Mouse (Mus musculus): ENCODE measurements around the gene Samd15. TPM values are rescaled to one million over a fixed set of nuclear protein-coding genes. Genes with fewer than 3 reads are reported as not detected.

Gene Samd15
- total RNA-seq, 2 experiments from 2014 or later = not detected

- intact Hi-C loops (cut with DNase I) = no loop called here
- no peak for DNase-seq
Measured at GRCm38 (mm10) chr12:87229633-87230032, 30.1 kb downstream of the Samd15 start.

GRCm38 (mm10) chr12:87230379-87230895 lies 30.9 kb downstream of the Samd15 start:
- DNase-seq = no peak
- intact Hi-C loops (cut with DNase I) = no loop called here

- DNase-seq = no peak
- intact Hi-C loops (cut with DNase I) = no loop called here
Measured at GRCm38 (mm10) chr12:87236882-87237483, 37.5 kb downstream of the Samd15 start.

GRCm38 (mm10) chr12:87238632-87239031 lies 39.1 kb downstream of the Samd15 start, which contains the start of gene Noxred1:
Gene Noxred1, minus strand, starts transcription at chr12:87238732.
- intact Hi-C loops (cut with DNase I) = no loop called here
- DNase-seq = no peak

GRCm38 (mm10) chr12:87250161-87250560 lies 50.6 kb downstream of the Samd15 start:
- no peak for DNase-seq
- intact Hi-C loops (cut with DNase I) = no loop called here

DNA sequence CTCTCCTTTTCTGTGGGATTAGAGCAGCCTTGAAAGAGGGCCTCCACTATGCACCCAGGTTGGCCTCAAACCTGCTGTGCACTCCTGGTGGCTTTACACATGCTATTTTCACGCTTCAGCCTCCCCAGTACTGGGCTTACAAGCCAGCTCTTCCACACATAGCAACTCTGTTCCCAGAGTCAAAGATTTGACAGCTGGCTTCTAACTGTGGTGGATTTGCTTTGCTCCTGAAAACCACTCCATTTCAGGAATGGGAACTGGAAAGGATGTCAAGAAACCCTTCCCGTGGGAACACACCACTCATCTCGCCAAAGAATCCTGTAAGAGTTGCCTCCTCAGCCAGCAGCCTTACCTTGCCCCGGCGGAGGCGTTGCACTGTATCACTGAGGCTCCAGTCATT lies 54.4 kb downstream of the Samd15 start:
- DNase-seq = no peak
- intact Hi-C loops (cut with DNase I) = no loop called here

DNA sequence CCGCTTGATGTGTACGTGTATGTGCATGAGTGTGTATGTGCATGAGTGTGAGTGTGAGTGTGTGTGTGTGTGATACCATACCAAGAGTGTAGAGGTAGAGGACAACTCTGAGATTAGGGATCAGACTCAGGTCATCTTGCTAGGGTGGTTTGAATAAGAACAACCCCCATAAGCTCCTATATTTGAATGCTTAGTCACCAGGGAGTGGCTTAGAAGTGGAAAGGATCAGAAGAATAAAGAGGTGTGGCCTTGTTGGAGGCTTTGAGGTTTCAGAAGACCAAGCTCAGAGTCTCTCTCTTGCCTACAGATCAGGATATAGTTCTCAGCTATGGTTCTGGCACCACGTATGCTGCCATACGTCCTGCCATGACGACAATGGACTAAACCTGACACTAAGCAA lies 57.1 kb downstream of the Samd15 start:
- no peak for DNase-seq
- intact Hi-C loops (cut with DNase I) = no loop called here

DNA sequence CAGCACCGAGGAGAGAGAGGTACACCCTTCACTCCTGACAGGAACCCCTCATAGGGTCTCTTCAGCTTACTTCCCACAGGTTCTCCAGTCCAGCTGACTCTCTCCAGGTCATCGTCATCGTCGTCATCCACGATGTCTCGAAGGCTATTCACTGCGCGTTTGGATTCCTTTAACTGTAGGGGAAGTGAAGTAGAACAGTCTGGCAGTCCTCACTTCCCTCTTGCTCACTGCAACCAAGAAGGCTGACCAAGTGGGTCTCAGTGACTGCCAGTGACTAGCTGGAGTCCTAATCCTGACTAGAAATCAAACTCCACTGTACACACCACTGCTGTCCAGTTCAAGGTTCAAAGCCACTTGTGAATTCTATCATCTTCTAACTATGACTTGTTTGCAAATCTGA lies 61.0 kb downstream of the Samd15 start:
- no peak for DNase-seq
- intact Hi-C loops (cut with DNase I) = no loop called here

Other genes with a start within 250 kb of the Samd15 start
- gene Zdhhc22, start 209.3 kb upstream of the Samd15 start, total RNA-seq (2021) = not detected
- under 1 TPM in 1 of 2 experiments, not detected in 1; 0.25 TPM for gene Tmem63c, start 178.4 kb upstream of the Samd15 start, total RNA-seq (2021)
- not detected for gene Ngb, start 97.2 kb upstream of the Samd15 start, total RNA-seq (2021)
- gene Gstz1, start 52.6 kb upstream of the Samd15 start, total RNA-seq (2021) = 10 to 100 TPM; 47.6 TPM
- 10 to 100 TPM; 10.3 to 10.9 TPM for gene Pomt2, start 51.8 kb upstream of the Samd15 start, total RNA-seq (2021)
- gene Tmed8, start 731 bp downstream of the Samd15 start, total RNA-seq (2021) = 1 to 10 TPM; 5.1 to 5.9 TPM
- gene Noxred1, start 39.0 kb downstream of the Samd15 start, total RNA-seq (2021) = under 1 TPM; 0.49 to 1.00 TPM
- gene Vipas39, start 66.5 kb downstream of the Samd15 start, total RNA-seq (2021) = 10 to 100 TPM; 21.2 to 24.5 TPM
- 100 to 1,000 TPM; 120 to 147 TPM for gene Ahsa1, start 66.8 kb downstream of the Samd15 start, total RNA-seq (2021)
- not detected for gene Ism2, start 100.0 kb downstream of the Samd15 start, total RNA-seq (2021)
- 10 to 100 TPM; 27.2 to 28.8 TPM for gene Sptlc2, start 188.6 kb downstream of the Samd15 start, total RNA-seq (2021)
- gene Slirp, start 244.2 kb downstream of the Samd15 start, total RNA-seq (2021) = 100 to 1,000 TPM; 161 to 175 TPM
- gene Alkbh1, start 244.3 kb downstream of the Samd15 start, total RNA-seq (2021) = 10 to 100 TPM in 1 of 2 experiments, 1 to 10 TPM in 1; 9.8 to 11.3 TPM

Data from heart, postnatal 36 days (tissue).